Mouse (Mus musculus): ENCODE measurements around the gene Pik3ca. TPM values are rescaled to one million over a fixed set of nuclear protein-coding genes. Genes with fewer than 3 reads are reported as not detected.

Gene Pik3ca
- total RNA-seq (2014; fragmentation: Nextera tagmentation) (15.5 and 20.1 TPM in 2 replicates), total RNA-seq (2017) (26.6 and 28.1 TPM in 2 replicates)

GRCm38 (mm10) chr3:32397461-32398174 lies at the start of gene Pik3ca:
Gene Pik3ca, plus strand, starts transcription at chr3:32397671.
- ATAC-seq (replicated peaks; ENCODE audit: low FRiP score, low TSS enrichment, poor library complexity, severe bottlenecking), result peak; percentile 21

DNA sequence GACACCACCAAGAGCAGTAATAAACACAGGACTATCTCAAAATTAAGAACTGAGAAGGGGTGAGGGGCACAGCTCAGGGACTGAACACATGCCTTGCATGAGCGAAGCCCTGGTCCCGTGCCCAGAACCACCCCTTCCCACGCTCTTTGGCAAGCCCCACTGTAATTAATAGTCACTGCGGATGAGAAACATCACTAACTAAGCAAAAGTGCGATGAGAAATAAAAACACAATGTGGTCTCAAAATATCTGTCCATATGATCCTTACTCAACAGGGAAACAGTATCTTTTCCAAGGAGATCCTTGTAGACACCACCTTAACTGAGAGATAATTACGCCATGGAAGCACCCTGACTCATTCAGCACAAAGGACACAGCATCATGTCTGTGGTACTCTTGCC lies 49.6 kb upstream of the Pik3ca start:
- no peak for ATAC-seq (replicated peaks; ENCODE audit: low FRiP score, low TSS enrichment, poor library complexity, severe bottlenecking)

GRCm38 (mm10) chr3:32361221-32361620 lies 36.2 kb upstream of the Pik3ca start:
- ATAC-seq (replicated peaks; ENCODE audit: low FRiP score, low TSS enrichment, poor library complexity, severe bottlenecking), result no peak

DNA sequence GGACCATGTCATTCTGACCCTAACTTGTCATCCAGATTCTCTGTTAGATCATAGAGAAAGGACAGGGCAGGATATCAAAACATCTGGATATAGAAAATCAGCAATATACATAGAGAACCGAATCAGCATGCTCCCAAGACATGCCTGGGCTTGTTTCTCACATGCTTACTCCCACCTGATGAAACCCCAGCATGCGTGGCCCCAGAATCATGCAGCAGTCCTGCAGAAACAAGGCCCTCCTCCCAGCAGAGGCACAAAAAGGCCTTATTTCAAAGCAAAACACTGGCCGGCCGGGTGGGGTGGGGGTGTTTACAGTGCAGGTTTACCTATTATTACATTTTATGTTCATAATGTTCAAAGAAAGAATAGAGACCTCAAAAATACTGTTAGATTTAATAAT lies 33.3 kb upstream of the Pik3ca start:
- no peak for ATAC-seq (replicated peaks; ENCODE audit: low FRiP score, low TSS enrichment, poor library complexity, severe bottlenecking)

DNA sequence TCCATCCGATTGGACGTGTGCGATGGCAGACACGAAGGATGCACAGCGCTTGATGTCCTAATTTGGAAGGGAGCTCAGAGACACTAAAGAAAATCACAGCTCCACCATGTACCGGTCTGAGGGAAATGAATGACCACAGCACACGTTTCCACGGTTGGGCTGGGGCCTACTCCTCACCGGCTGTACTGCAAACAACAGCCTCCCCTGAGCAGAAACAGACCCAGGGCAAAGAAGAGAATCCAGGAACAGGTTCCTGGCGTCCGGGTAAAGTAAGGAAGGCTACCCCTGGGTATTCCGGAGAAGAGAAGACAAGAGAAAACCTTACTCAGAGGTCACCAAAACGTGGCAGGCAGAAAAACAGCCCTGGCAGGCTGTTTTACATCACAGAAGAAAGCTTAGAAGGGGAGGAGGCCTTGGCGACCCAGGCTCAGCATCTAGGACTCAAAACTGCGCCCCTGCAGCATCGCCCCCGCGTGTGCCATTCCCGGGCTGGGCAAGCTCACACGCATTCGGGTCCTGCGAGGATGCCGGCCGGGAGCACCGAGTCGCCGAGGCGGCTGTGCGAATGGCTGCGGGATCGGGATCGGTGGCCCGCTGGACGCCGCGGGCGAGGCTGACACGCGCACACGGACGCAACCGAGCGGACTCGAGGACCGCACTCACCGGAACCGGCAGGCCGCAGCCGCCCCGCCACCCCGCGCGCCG lies 32.5 kb upstream of the Pik3ca start:
- ATAC-seq (replicated peaks; ENCODE audit: low FRiP score, low TSS enrichment, poor library complexity, severe bottlenecking), result peak; percentile 24

- ATAC-seq (replicated peaks; ENCODE audit: low FRiP score, low TSS enrichment, poor library complexity, severe bottlenecking), result peak; percentile 89
Measured at GRCm38 (mm10) chr3:32365546-32366245, 31.8 kb upstream of the Pik3ca start, which contains the start of gene Zmat3. Gene Zmat3, minus strand, starts transcription at chr3:32366014.

DNA sequence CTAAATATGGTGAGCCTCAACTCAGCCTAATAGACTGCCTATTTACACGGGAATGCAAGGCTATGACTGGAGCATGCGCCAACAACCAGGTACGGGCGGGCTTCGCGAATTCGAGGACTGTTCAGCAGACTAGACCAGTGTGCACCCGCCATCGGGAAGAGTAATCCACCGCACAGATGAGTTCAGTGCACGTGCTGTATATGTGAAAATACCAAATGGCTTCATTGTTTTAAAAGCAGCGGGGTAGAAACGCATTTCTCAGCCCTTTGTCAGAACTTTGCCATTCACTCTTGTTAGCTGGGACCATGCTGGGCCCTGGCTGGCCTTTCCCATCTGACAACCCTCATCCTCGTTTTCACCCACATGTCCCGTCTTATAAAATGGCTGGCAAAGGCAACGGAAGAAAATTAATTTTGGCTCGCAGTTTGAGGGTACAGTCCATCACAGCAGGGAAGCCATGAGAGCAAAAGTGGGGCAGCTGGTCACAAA lies 31.2 kb upstream of the Pik3ca start:
- peak; percentile 15; the same call in 1 of the 2 replicates for ATAC-seq (replicated peaks; ENCODE audit: low FRiP score, low TSS enrichment, poor library complexity, severe bottlenecking)

DNA sequence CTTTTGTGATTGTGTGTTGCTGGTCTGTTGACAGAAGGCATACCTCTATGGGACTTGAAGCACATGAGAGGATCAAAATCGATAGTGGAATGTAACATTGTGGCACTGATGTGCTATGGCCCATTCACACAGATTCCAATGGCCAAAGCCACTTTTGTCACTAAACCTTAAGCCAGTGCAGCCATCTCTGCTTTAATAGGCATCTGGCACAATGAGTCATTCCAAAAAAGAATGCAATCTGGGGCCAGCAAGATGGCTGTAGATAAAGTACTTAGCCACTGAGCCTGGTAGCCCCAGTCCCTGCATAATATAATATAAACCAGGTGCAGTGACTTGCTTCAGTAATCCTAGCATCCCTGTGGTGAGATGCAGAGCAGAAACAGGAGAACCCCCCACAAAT lies 30.0 kb upstream of the Pik3ca start:
- no peak for ATAC-seq (replicated peaks; ENCODE audit: low FRiP score, low TSS enrichment, poor library complexity, severe bottlenecking)

DNA sequence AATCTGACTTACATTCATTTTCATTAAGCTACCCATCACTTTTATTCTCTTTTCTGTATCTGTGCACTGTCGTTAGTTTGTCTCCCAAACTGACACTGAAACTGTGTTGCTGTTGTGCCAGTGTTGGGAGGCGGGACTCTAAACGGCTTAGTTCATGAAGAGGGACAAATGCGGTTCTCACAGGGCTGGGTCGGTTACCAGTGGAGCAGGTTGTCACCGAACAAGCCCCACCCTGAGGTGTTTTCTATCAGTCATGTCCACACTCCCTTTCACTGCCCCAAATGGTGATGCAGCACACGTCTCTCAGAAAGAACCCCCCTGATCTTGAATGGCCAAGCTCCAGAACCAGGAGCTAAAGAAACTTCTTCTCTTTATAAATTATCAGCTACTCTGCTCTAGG lies 25.5 kb upstream of the Pik3ca start:
- peak; percentile 39 for ATAC-seq (replicated peaks; ENCODE audit: low FRiP score, low TSS enrichment, poor library complexity, severe bottlenecking)

GRCm38 (mm10) chr3:32372470-32372869 lies 25.0 kb upstream of the Pik3ca start:
- no peak for ATAC-seq (replicated peaks; ENCODE audit: low FRiP score, low TSS enrichment, poor library complexity, severe bottlenecking)

- ATAC-seq (replicated peaks; ENCODE audit: low FRiP score, low TSS enrichment, poor library complexity, severe bottlenecking), result no peak
Measured at GRCm38 (mm10) chr3:32373236-32373635, 24.2 kb upstream of the Pik3ca start.

DNA sequence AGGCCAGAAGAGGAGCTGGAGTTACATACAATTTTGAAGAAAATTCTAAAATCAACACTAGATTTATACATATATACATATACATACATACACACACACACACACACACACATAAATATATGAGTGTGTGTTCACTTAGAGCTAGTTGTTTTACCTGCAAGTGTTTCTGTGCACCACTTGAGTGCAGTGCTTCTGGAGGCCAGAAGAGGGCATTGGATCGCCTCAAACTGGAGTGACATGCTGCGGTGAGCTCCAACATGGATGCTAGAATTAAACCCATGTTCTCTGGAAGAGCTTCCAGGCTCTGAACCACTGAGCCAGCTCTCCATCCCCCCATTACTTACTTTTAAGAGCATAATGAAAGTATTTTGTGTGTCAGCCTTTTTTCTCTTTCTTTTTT lies 17.6 kb upstream of the Pik3ca start:
- peak; percentile 84 for ATAC-seq (replicated peaks; ENCODE audit: low FRiP score, low TSS enrichment, poor library complexity, severe bottlenecking)

- ATAC-seq (replicated peaks; ENCODE audit: low FRiP score, low TSS enrichment, poor library complexity, severe bottlenecking), result no peak
Measured at GRCm38 (mm10) chr3:32381556-32381955, 15.9 kb upstream of the Pik3ca start.

DNA sequence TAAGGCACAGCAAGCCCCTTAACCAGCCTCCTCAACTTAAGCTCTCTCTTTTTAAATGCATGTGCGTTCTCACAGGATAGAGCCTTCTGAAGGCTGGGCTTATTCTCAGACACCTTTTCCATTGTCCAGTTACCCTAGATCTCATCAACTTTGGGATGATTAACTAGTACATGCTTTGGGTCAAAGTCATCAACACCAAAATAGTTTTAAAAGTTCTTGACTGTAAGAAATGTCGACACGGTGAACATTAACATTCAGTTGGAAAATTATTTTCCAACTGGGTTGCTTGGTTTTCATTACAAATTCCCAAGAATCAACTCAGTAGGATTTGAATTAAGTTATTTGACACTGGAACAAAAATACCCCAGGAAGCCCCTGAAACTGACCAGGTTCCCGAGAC lies 4.6 kb upstream of the Pik3ca start:
- no peak for ATAC-seq (replicated peaks; ENCODE audit: low FRiP score, low TSS enrichment, poor library complexity, severe bottlenecking)

GRCm38 (mm10) chr3:32393986-32394385 lies 3.5 kb upstream of the Pik3ca start:
- no peak for ATAC-seq (replicated peaks; ENCODE audit: low FRiP score, low TSS enrichment, poor library complexity, severe bottlenecking)

DNA sequence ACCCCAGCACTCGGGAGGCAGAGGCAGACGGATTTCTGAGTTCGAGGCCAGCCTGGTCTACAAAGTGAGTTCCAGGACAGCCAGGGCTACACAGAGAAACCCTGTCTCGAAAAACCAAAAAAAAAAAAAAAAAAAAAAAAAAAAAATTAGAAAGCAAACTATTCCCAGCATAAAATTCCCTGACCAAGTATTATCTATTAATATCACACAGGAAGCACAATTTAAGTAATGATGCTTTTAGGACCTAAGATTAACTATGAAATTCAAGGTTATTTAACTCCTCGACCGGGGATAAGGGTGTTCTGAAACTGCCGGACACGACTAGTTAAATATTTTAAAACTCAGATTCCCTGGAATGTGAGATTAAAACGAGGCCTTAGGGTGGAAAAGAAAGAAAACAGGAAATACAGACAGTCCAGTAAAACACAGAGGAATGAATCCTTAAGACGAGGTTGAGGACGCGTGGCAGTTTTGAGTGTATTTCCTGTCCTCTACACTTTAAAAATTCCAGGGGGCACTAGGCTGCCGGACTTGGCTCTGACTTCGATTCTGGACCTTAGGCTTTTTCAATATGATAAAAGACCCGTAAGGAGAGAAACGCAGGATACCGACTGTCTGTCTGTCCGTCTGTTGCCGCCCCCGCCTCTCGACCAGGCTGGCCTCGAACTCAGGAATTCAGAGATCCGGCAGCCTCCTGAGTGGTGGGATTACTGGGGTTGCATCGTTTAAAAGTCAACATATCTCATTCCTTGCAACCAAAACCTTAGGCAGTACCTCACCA lies 1.5 kb upstream of the Pik3ca start:
- ATAC-seq (replicated peaks; ENCODE audit: low FRiP score, low TSS enrichment, poor library complexity, severe bottlenecking), result peak; percentile 8; the same call in 1 of the 2 replicates

DNA sequence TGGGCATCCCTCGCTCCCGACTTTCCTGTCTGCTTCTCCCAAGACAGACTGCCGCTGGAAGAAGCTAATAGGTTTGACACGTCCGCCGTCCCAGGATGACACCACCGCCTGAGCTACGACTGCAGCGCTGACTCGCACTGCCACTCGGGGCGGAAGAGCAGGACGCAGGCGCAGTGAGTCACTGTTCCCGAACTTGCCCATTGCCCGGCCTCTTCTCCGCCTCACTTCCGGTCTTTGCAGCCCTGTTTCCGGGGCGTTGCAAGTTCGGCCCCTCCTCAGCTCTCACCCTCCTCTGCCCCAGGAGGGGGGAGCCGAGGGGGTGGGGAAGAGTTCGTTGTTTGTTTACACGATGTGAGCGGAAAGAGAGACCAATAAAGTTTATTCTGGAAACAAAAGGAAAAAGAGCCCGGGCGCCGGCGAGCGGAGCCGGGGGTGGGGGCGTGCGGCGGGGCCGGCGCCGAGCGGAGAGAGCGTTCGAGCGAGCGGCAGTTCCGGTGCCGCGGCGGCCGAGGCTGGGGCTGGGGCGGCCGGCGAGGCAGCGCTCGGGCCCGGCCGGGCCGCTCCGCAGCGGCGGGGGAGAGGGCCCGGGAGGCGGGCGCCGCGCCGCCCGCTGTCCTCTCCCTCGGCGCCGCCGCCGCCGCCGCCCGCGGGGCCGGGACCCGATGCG lies 544 bp upstream of the Pik3ca start:
- ATAC-seq (replicated peaks; ENCODE audit: low FRiP score, low TSS enrichment, poor library complexity, severe bottlenecking), result peak; percentile 97

DNA sequence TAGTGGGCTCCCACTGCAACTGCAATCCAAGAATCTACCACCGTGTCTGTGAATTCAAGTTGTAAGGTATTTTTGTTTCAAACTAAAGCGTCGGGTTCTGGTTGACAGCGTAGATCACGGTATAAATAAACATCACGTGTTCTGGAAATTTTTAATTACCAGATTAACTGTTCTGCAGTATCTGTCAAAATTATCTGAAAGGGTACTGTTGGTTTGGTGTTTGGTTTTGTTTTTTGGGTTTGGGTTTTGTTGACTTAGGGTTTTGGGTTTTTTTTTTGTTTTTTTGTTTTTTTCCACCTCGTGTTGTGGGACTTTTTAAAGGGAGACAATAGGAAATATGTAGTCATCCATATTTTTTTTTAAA lies 686 bp downstream of the Pik3ca start:
- no peak for ATAC-seq (replicated peaks; ENCODE audit: low FRiP score, low TSS enrichment, poor library complexity, severe bottlenecking)

- no peak for ATAC-seq (replicated peaks; ENCODE audit: low FRiP score, low TSS enrichment, poor library complexity, severe bottlenecking)
Measured at GRCm38 (mm10) chr3:32398623-32399022, 1.2 kb downstream of the Pik3ca start.

Measured in megakaryocyte-erythroid progenitor cell, adult 5-6 weeks (primary cell).